Mouse (Mus musculus) kidney, embryonic 14.5 days (tissue): ENCODE measurements around the gene Smr3a. TPM values are rescaled to one million over a fixed set of nuclear protein-coding genes. Genes with fewer than 3 reads are reported as not detected.

ENCODE experiments used
- ATAC-seq: fragments of 200-750 bp; cut with Nextera tagmentation; 2 replicates; pipeline ENCODE4 v1.8.0; 2017; ENCODE audit warnings: moderate number of reproducible peaks, mild to moderate bottlenecking, moderate TSS enrichment, moderate library complexity; ENCODE audit not compliant: low FRiP score, low TSS enrichment
- H3K27ac ChIP-seq: fragments of 300-500 bp; sonication (generic); 2 replicates; pipeline ENCODE4 v1.5.1; 2014; ENCODE audit warnings: low read depth, mild to moderate bottlenecking, low read length, moderate library complexity, mixed read lengths
- H3K27me3 ChIP-seq: fragments of 300-500 bp; sonication (generic); 2 replicates; pipeline ENCODE4 v1.6.1; 2014; ENCODE audit warnings: mild to moderate bottlenecking, low read length; ENCODE audit not compliant: control insufficient read depth, insufficient read depth
- H3K36me3 ChIP-seq: fragments of 300-500 bp; sonication (generic); 2 replicates; pipeline ENCODE4 v1.6.1; 2014; ENCODE audit warnings: low read length, mixed read lengths; ENCODE audit not compliant: control insufficient read depth, insufficient read depth
- H3K4me1 ChIP-seq: fragments of 300-500 bp; sonication (generic); 2 replicates; pipeline ENCODE4 v1.6.1; 2014; ENCODE audit warnings: low read length, mixed read lengths; ENCODE audit not compliant: control insufficient read depth, insufficient read depth
- H3K4me2 ChIP-seq: fragments of 300-500 bp; sonication (generic); replicated peaks from 2 replicates; pipeline ENCODE4 v1.6.1; 2014; ENCODE audit warnings: low read depth, mild to moderate bottlenecking, low read length
- H3K4me3 ChIP-seq: fragments of 300-500 bp; sonication (generic); 2 replicates; pipeline ENCODE4 v1.5.1; 2014; ENCODE audit warnings: mild to moderate bottlenecking, low read length
- H3K9ac ChIP-seq: fragments of 300-500 bp; sonication (generic); 2 replicates; pipeline ENCODE4 v1.6.1; 2014; ENCODE audit warnings: low read depth, mild to moderate bottlenecking, low read length, moderate library complexity
- H3K9me3 ChIP-seq: fragments of 300-500 bp; sonication (generic); 2 replicates; pipeline ENCODE4 v1.6.1; 2016; ENCODE audit warnings: low read length; ENCODE audit not compliant: control insufficient read depth
- WGBS: fragments of 180-500 bp; shearing (Covaris S2); extraction: QIAGEN DNeasy Blood & Tissue Kit; methylation state at CpG from one replicate; pipeline ENCODE4 v1.1.7; 2014; 5-methylcytosine and 5-hydroxymethylcytosine counted together
- polyA plus RNA-seq: library from polyadenylated mRNA; unstranded; fragments of >200 nt; fragmentation: Nextera tagmentation; extraction: Ambion mirVana; gene quantifications from 2 replicates; pipeline ENCODE4 v1.2.1, GENCODE M21; 2014

The Smr3a gene
- polyA plus RNA-seq: not detected in 2 replicates

DNA sequence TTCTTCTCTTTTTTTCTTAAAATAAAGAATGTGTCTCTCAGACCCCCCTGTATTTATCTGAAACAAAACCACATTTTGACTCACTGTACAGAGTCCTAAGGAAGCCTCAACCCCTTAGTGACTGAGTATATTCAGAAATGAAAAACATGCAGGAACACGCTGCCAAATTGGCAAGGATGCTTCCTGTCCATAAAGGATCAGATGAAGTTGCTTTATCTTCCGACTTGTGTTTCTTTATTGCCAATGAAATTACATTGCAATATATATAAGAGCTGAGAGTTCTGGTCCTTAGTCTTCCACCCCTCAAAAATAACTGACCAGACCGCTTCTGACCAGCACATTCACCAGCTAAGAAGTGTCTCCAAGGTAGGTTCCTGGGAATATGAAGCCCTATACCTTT lies at the start of gene Smr3a:
Gene Smr3a, plus strand, starts transcription at position 301 of the 400 bp plus-strand sequence.
- Histone ChIP-seq H3K4me1 (no peaks in the 10 kb centered on the region), H3K27ac (no peak within 1 kb of the TSS), H3K4me2 (no peak within 1 kb of the TSS), H3K27me3 (no peaks in the 10 kb centered on the region), H3K36me3 (no peaks in the 10 kb centered on the region), H3K9me3 (no peaks in the 10 kb centered on the region), H3K4me3 (no peak within 1 kb of the TSS), H3K9ac (no peak within 1 kb of the TSS)
- no peak for ATAC-seq
- 90% methylated on average over 3 of the region's 3 CpGs for WGBS

DNA sequence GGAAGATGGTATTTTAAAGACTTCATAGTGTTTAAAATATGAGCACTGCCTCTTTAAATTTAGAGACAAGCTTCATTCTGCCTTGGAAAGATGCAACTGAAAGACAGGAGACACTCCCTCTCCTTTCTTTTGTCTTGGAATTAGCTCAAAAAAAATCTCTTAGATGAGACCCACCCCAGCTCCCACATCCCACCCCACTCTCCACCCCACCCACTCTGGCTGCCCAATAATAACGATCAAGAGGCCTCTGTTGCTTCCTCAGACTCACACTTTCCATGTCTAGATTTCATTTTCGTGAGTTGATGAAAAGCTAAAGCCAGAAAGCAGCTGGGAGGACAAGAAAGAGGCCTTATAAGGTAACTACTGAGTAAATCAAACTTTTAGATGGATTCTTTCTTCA lies 33.1 kb upstream of the Smr3a start, which contains the start of the genes 2310003L06Rik and Gm28434:
Gene 2310003L06Rik, plus strand, starts transcription at position 259 of the 400 bp plus-strand sequence.
Gene Gm28434, plus strand, starts transcription at position 317 of the 400 bp plus-strand sequence.
- no peaks in the 10 kb centered on the region for H3K36me3 ChIP-seq
- no peaks in the 10 kb centered on the region for H3K4me1 ChIP-seq
- no peak within 1 kb of the TSS for H3K4me2 ChIP-seq
- ATAC-seq: no peak
- H3K4me3 ChIP-seq: no peak within 1 kb of the TSS
- no peaks in the 10 kb centered on the region for H3K27me3 ChIP-seq
- no peak within 1 kb of the TSS for H3K9ac ChIP-seq
- H3K27ac ChIP-seq: no peak within 1 kb of the TSS
- H3K9me3 ChIP-seq: no peaks in the 10 kb centered on the region
- WGBS: 57% methylated on average over 2 of the region's 2 CpGs

DNA sequence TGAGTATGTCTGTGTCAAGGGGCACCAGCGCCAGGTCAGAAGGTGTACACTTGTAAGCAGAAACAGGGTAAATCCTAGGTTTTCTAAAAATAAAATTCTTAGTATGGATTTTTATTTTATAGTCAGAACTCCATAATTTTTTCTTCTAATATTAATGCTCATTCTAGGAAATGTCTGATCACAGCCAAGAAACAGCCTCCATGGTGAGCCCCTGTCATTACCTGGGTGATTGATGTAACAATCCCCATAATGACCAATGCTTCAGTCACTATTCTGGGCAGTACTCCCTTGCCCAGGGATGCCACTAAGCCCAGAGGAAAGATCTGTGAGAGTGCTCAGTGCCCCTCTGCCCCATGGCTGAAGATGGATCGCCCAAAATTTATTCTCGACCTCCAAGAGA lies 23.2 kb upstream of the Smr3a start, which contains the start of gene Cabs1:
Gene Cabs1, plus strand, starts transcription at position 301 of the 400 bp plus-strand sequence.
- H3K9me3 ChIP-seq: no peaks in the 10 kb centered on the region
- no peaks in the 10 kb centered on the region for H3K27me3 ChIP-seq
- no peak within 1 kb of the TSS for H3K9ac ChIP-seq
- H3K4me3 ChIP-seq: no peak within 1 kb of the TSS
- ATAC-seq: no peak
- H3K27ac ChIP-seq: no peak within 1 kb of the TSS
- no peaks in the 10 kb centered on the region for H3K4me1 ChIP-seq
- 86% methylated on average over 3 of the region's 3 CpGs for WGBS
- H3K36me3 ChIP-seq: no peaks in the 10 kb centered on the region
- H3K4me2 ChIP-seq: no peak within 1 kb of the TSS

DNA sequence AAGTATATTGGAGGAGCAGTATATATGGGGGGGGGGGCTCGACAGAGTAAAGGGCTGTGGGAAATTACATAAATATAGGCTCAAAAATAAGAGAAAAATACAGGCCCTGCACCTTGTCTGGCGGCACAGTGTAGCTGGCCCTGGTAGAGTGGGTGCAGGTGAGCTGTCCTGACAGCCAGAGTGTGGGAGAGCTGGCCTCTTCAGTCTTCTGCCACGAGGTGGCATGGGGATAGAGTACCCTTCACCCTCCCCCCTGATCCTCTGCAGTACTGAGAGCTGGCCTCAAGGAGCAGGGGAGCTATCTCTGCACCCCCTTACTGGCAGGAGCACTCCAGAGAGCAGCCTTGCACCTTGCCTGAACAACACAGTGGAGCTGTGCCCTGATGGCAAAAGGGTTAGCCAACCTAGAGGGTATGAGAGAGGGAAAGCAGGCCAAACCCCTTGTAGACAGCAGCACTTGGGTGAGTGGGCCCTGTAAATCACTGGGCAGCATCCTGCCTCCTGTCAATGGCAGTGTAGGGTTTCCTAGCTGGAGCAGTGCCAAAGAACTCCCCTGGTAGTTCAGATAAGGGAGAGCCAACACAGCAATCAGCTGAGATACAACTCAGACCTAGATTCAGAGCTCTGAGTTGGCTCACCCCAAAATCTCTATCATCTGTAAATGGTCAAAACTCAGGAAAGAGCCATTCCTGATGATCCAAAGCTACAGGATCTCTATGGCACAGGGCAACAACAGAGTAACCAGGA lies 19.7 kb upstream of the Smr3a start:
- H3K9me3 ChIP-seq: no peaks in the 10 kb centered on the region
- 65% methylated on average over 3 of the region's 3 CpGs for WGBS
- H3K4me2 ChIP-seq: no peak overlapping the region
- no peaks in the 10 kb centered on the region for H3K36me3 ChIP-seq
- H3K27ac ChIP-seq: no peak overlapping the region
- H3K4me3 ChIP-seq: no peak overlapping the region
- no peaks in the 10 kb centered on the region for H3K4me1 ChIP-seq
- no peaks in the 10 kb centered on the region for H3K27me3 ChIP-seq
- H3K9ac ChIP-seq: no peak overlapping the region
- ATAC-seq: peak; percentile 39; the same call in 1 of the 2 replicates

- Histone ChIP-seq H3K9ac (no peak overlapping the region), H3K27me3 (no peaks in the 10 kb centered on the region), H3K9me3 (no peaks in the 10 kb centered on the region), H3K4me1 (no peaks in the 10 kb centered on the region), H3K4me3 (no peak overlapping the region), H3K36me3 (no peaks in the 10 kb centered on the region), H3K27ac (no peak overlapping the region), H3K4me2 (no peak overlapping the region)
- ATAC-seq: no peak
Observed at GRCm38 (mm10) chr5:88005241-88005640, 2.9 kb downstream of the Smr3a start.

Other genes starting within 250 kb of the Smr3a start
- not detected in 2 replicates for gene Csn1s2a, start 228.0 kb upstream of the Smr3a start, polyA plus RNA-seq
- not detected in 2 replicates for gene Csn1s2b, start 194.5 kb upstream of the Smr3a start, polyA plus RNA-seq
- not detected in 2 replicates for gene Prr27, start 176.9 kb upstream of the Smr3a start, polyA plus RNA-seq
- not detected in 2 replicates for gene Odam, start 117.5 kb upstream of the Smr3a start, polyA plus RNA-seq
- 0.70 and 1.2 TPM in 2 replicates for gene Csn3, start 77.0 kb upstream of the Smr3a start, polyA plus RNA-seq
- gene 2310003L06Rik, start 33.1 kb upstream of the Smr3a start, polyA plus RNA-seq: not detected in 2 replicates
- not detected in 2 replicates for gene Gm28434, start 33.0 kb upstream of the Smr3a start, polyA plus RNA-seq
- gene Cabs1, start 23.1 kb upstream of the Smr3a start, polyA plus RNA-seq: not detected in 2 replicates
- gene Smr2, start 84.0 kb downstream of the Smr3a start, polyA plus RNA-seq: not detected in 2 replicates
- gene Gm11116, start 109.0 kb downstream of the Smr3a start, polyA plus RNA-seq: not detected in 2 replicates
- not detected in 2 replicates for gene Gm11115, start 151.6 kb downstream of the Smr3a start, polyA plus RNA-seq